Mouse (Mus musculus): Measurements from ENCODE around the gene Tmem42.

DNA sequence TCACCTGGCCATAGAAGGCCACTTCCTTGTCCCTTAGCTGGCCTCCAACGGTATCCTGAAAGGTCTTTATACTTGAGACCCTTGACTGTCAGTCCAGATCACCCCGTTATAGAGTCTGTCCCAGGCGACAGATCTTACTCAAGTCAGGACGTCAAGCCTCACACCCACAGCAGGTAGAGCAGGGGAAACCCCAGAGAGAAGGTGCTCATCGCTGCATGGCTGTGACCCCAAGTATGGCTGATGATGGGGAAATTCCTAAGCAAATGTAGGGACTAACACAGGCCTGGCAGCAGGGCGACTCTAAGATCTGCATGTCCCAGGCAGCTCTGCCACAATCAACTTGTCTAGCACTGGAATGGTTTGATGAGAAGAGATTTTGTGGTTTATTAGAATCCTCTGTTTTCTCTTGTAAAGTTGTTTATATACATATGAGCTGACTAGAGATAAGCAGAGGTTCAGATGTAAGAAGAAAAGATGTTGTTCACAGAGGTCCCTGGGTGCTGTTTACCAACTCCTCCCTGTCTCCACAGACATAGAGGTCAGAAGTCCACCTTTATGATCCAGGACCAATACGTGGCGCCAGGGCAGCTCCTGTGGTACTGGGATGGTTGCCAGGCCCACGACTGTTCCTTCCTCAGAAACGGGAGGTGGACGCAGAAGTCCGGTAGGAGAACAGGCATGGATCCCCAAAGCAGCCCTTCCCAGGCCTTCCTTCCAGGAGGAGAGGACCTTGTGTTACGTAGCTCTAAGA is 10.5 kb downstream of the Tmem42 start:
- TF ChIP-seq POLR2A (IDR thresholded peaks at IDR 0.05; ENCODE audit: insufficient read depth, low read depth, low read length) (no peak), CTCF (IDR thresholded peaks at IDR 0.05; ENCODE audit: insufficient read depth, low read depth, low read length) (no peak)
